Mouse (Mus musculus) limb, embryonic 14.5 days (tissue): ENCODE measurements at regions not wholly inside any gene's neighbourhood (a gene's known extent, or its start where the extent isn't known, plus 50 kb on each side); places are given as distances from the start of the nearest gene placed in this dataset.
A peak's percentile ranks its signal among the peaks of the same experiment; 100 is the strongest.

ENCODE experiments used
- ATAC-seq: fragments of 200-750 bp; cut with Nextera tagmentation; 2 replicates; pipeline ENCODE4 v1.8.0; 2017; ENCODE audit warnings: low read depth, moderate number of reproducible peaks, moderate TSS enrichment; ENCODE audit not compliant: low FRiP score
- DNase-seq: peaks from one replicate; pipeline ENCODE4 v3.0.0-alpha.2; 2015; ENCODE audit warnings: low spot score
- H3K27ac ChIP-seq: fragments of 300-500 bp; sonication (generic); replicated peaks from 2 replicates; pipeline ENCODE4 v1.5.1; 2014; ENCODE audit warnings: low read depth, mild to moderate bottlenecking, low read length, moderate library complexity, mixed read lengths
- H3K27me3 ChIP-seq: fragments of 300-500 bp; sonication (generic); 2 replicates; pipeline ENCODE4 v1.6.1; 2014; ENCODE audit warnings: low read length, mixed read lengths; ENCODE audit not compliant: control insufficient read depth, insufficient read depth
- H3K36me3 ChIP-seq: fragments of 300-500 bp; sonication (generic); 2 replicates; pipeline ENCODE4 v1.6.1; 2014; ENCODE audit warnings: mild to moderate bottlenecking, low read length, moderate library complexity, mixed read lengths; ENCODE audit not compliant: control insufficient read depth, insufficient read depth
- H3K4me1 ChIP-seq: fragments of 300-500 bp; sonication (generic); 2 replicates; pipeline ENCODE4 v1.6.1; 2014; ENCODE audit warnings: antibody characterized with exemption, low read length, mixed read lengths; ENCODE audit not compliant: control insufficient read depth, insufficient read depth
- H3K4me2 ChIP-seq: fragments of 300-500 bp; sonication (generic); replicated peaks from 2 replicates; pipeline ENCODE4 v1.6.1; 2014; ENCODE audit warnings: low read depth, mild to moderate bottlenecking, low read length, moderate library complexity; ENCODE audit not compliant: severe bottlenecking
- H3K4me3 ChIP-seq: fragments of 300-500 bp; sonication (generic); replicated peaks from 2 replicates; pipeline ENCODE4 v1.5.1; 2014; ENCODE audit warnings: low read length
- H3K9ac ChIP-seq: fragments of 300-500 bp; sonication (generic); 2 replicates; pipeline ENCODE4 v1.6.1; 2014; ENCODE audit warnings: mild to moderate bottlenecking, low read depth, low read length, moderate library complexity; ENCODE audit not compliant: severe bottlenecking
- H3K9me3 ChIP-seq: fragments of 300-500 bp; sonication (generic); 2 replicates; pipeline ENCODE4 v1.6.1; 2016; ENCODE audit warnings: low read length; ENCODE audit not compliant: control insufficient read depth
- POLR2A ChIP-seq: fragments of 200-500 bp; IDR thresholded peaks from 2 replicates; pipeline ENCODE4 v1.8.0; 2012; ENCODE audit warnings: inconsistent platforms, mild to moderate bottlenecking, moderate library complexity, borderline replicate concordance; ENCODE audit not compliant: insufficient read depth, insufficient read length; ENCODE audit errors: extremely low read depth
- WGBS: fragments of 180-500 bp; shearing (Covaris S2); extraction: QIAGEN DNeasy Blood & Tissue Kit; methylation state at CpG from one replicate; pipeline ENCODE4 v1.1.7; 2014; 5-methylcytosine and 5-hydroxymethylcytosine counted together

GRCm38 (mm10) chr10:101316659-101317338 is 364.5 kb upstream of the Mgat4c start:
- no peak overlapping the region; the same call in 1 of the 2 replicates for H3K27ac ChIP-seq
- WGBS: 62% methylated on average over 3 of the region's 3 CpGs
- H3K4me3 ChIP-seq: no peak overlapping the region
- H3K9me3 ChIP-seq: no peaks in the 10 kb centered on the region
- no peak overlapping the region for H3K4me2 ChIP-seq
- no peaks in the 10 kb centered on the region for H3K36me3 ChIP-seq
- H3K4me1 ChIP-seq: no peaks in the 10 kb centered on the region; the same call in 1 of the 2 replicates
- no peak overlapping the region for H3K9ac ChIP-seq
- ATAC-seq: peak; percentile 81
- no peaks in the 10 kb centered on the region for H3K27me3 ChIP-seq
- peak; percentile 69 for DNase-seq
- TF ChIP-seq POLR2A: no peak

GRCm38 (mm10) chr10:101321080-101321717 is 360.1 kb upstream of the Mgat4c start:
- H3K27ac ChIP-seq: no peak overlapping the region
- no peak for TF ChIP-seq POLR2A
- no peak for DNase-seq
- no peaks in the 10 kb centered on the region for H3K36me3 ChIP-seq
- H3K4me2 ChIP-seq: no peak overlapping the region
- H3K4me3 ChIP-seq: no peak overlapping the region
- ATAC-seq: no peak
- H3K9ac ChIP-seq: no peak overlapping the region
- no peaks in the 10 kb centered on the region for H3K9me3 ChIP-seq
- WGBS: 65% methylated on average over 4 of the region's 4 CpGs
- H3K27me3 ChIP-seq: no peaks in the 10 kb centered on the region
- H3K4me1 ChIP-seq: no peaks in the 10 kb centered on the region; the same call in 1 of the 2 replicates

GRCm38 (mm10) chr10:101324537-101324936 is 356.8 kb upstream of the Mgat4c start:
- DNase-seq (no peak), ATAC-seq (no peak)
- TF ChIP-seq POLR2A: no peak
- H3K4me3 ChIP-seq: no peak overlapping the region
- no peaks in the 10 kb centered on the region for H3K4me1 ChIP-seq
- no peak overlapping the region for H3K9ac ChIP-seq
- H3K36me3 ChIP-seq: no peaks in the 10 kb centered on the region
- H3K27ac ChIP-seq: no peak overlapping the region
- H3K9me3 ChIP-seq: no peaks in the 10 kb centered on the region
- 95% methylated on average over 1 of the region's 1 CpGs for WGBS
- H3K27me3 ChIP-seq: no peaks in the 10 kb centered on the region
- no peak overlapping the region for H3K4me2 ChIP-seq

GRCm38 (mm10) chr10:101328545-101328944 is 352.7 kb upstream of the Mgat4c start:
- ATAC-seq: no peak
- TF ChIP-seq POLR2A: no peak

GRCm38 (mm10) chr10:101330109-101330508 is 351.2 kb upstream of the Mgat4c start:
- TF ChIP-seq POLR2A: no peak
- Histone ChIP-seq H3K27me3 (no peaks in the 10 kb centered on the region), H3K4me3 (no peak overlapping the region), H3K4me2 (no peak overlapping the region), H3K9ac (no peak overlapping the region), H3K4me1 (no peaks in the 10 kb centered on the region), H3K27ac (no peak overlapping the region), H3K9me3 (no peaks in the 10 kb centered on the region), H3K36me3 (no peaks in the 10 kb centered on the region)
- DNase-seq (no peak), ATAC-seq (no peak)
- WGBS: 51% methylated on average over 3 of the region's 3 CpGs

More at GRCm38 (mm10) chr10:101328545-101328944, 352.7 kb upstream of the Mgat4c start:
- no peak overlapping the region for H3K4me2 ChIP-seq
- H3K27ac ChIP-seq: no peak overlapping the region
- no peaks in the 10 kb centered on the region for H3K36me3 ChIP-seq
- no peak for DNase-seq
- H3K9me3 ChIP-seq: no peaks in the 10 kb centered on the region
- H3K4me1 ChIP-seq: no peaks in the 10 kb centered on the region
- no peak overlapping the region for H3K9ac ChIP-seq
- WGBS: 98% methylated on average over 1 of the region's 1 CpGs
- no peaks in the 10 kb centered on the region for H3K27me3 ChIP-seq
- H3K4me3 ChIP-seq: no peak overlapping the region

GRCm38 (mm10) chr10:101335136-101335535 is 346.2 kb upstream of the Mgat4c start:
- 92% methylated on average over 1 of the region's 3 CpGs for WGBS
- H3K4me2 ChIP-seq: no peak overlapping the region
- no peaks in the 10 kb centered on the region for H3K36me3 ChIP-seq
- H3K4me3 ChIP-seq: no peak overlapping the region
- TF ChIP-seq POLR2A: no peak
- no peak overlapping the region for H3K27ac ChIP-seq
- no peaks in the 10 kb centered on the region for H3K4me1 ChIP-seq
- ATAC-seq (no peak), DNase-seq (no peak)
- no peak overlapping the region for H3K9ac ChIP-seq
- no peaks in the 10 kb centered on the region for H3K27me3 ChIP-seq
- H3K9me3 ChIP-seq: no peaks in the 10 kb centered on the region
